Mouse (Mus musculus) brain, embryonic 14.5 days (tissue): ENCODE data around the gene Pirt.

Experiments used
- CTCF ChIP-seq: fragments of 200-500 bp; IDR thresholded peaks from 2 replicates; pipeline ENCODE4 v1.5.1; 2012; ENCODE audit warnings: inconsistent platforms, mild to moderate bottlenecking, moderate library complexity, borderline replicate concordance; ENCODE audit not compliant: insufficient read depth, insufficient read length; ENCODE audit errors: extremely low read depth
- POLR2A ChIP-seq: fragments of 200-500 bp; IDR thresholded peaks from 2 replicates; pipeline ENCODE4 v1.6.1; 2012; ENCODE audit warnings: mild to moderate bottlenecking, inconsistent platforms, borderline replicate concordance; ENCODE audit not compliant: poor library complexity, insufficient read depth, insufficient read length, severe bottlenecking; ENCODE audit errors: extremely low read depth

- TF ChIP-seq CTCF = no peak
- no peak for TF ChIP-seq POLR2A
These were observed 21.2 kb downstream of the Pirt start for GRCm38 (mm10) chr11:66932827-66933599.
